Comparison of ENCODE assay signal across 17 mouse cellular contexts in the genomic region with DNA sequence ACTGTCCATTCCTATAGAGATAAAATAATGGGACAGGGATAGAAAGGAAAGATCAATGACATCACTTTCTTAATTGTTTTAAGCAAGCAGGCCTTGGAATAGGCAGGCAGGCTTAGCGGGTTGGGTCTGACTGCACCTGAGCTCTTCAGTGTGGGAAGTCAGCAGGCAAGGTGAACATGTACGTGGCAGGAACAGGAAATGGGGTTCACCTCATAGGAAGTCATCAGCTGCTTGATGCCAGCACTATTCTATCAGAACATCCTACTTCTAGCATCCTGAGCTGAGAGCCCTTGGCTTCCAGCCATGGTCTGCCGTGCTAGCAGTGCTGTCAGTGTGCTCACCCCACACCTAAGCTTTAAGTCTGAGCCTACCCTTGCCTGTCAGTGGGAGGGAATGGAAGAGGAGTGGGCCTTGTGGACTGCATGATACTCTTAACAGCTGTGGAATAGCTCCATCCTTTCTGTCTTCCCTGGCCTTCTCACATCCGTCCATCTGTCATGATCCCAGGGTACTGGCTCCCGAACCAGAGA. TPM values are rescaled to one million over a fixed set of nuclear protein-coding genes. Genes with fewer than 3 reads are reported as not detected.
DNase-seq lines count a peak whose midpoint lies in the region; ATAC-seq lines count a peak whose summit lies in the region.
"Had no signal": no experiment of that assay in that cellular context is flagged by ENCODE, and none has a peak within 500 bp of the region (broad histone marks: within the 10 kb centered on the region; RNA-seq: fewer than 3 reads in every experiment).

No protein-coding gene starts in this region.

- ATAC-seq in CD4-positive, CD25-positive, alpha-beta regulatory T cell, adult 4 months, result peak; percentile 82
- peak; percentile 89 for ATAC-seq in inflammation-experienced regulatory T-cells, adult 6 months

- DNase-seq in cerebellum, adult 11-12 months, result peak; percentile 47
- DNase-seq in cerebellum, adult 8-10 months, result peak; percentile 26
- DNase-seq in cerebellum, postnatal 10 days, result peak; percentile 67 to 68
- DNase-seq in cerebellum, postnatal 36 days, result peak; percentile 32 to 50

RNA-seq across cellular contexts. Expression of gene Mthfs, which starts 28.6 kb away (rescaled TPM):
- 100 to 1,000 TPM in 1 of 2 experiments, 10 to 100 TPM in 1; 97.1 to 120 TPM for polyA plus RNA-seq in CD4-positive, CD25-positive, alpha-beta regulatory T cell, adult 4 months (2017; shearing (Covaris generic))
- 100 to 1,000 TPM in 1 of 3 experiments, 10 to 100 TPM in 2; 85.3 to 110 (median 93.7) TPM for polyA plus RNA-seq in inflammation-experienced regulatory T-cells, adult 6 months (2017; shearing (Covaris generic))

RNA-seq across cellular contexts. Expression of gene Gm29094, which starts 39.9 kb away (rescaled TPM):
- polyA plus RNA-seq in CD4-positive, CD25-positive, alpha-beta regulatory T cell, adult 4 months (2017; shearing (Covaris generic)), result 10 to 100 TPM in 1 of 2 experiments, 1 to 10 TPM in 1; 5.8 to 38.9 TPM
- 10 to 100 TPM in 2 of 3 experiments, 1 to 10 TPM in 1; 8.7 to 48.0 (median 45.0) TPM for polyA plus RNA-seq in inflammation-experienced regulatory T-cells, adult 6 months (2017; shearing (Covaris generic))
- polyA plus RNA-seq: adrenal gland, adult 2 months; embryonic facial prominence, embryonic 14.5 days; forebrain, embryonic 10.5 days; forebrain, embryonic 13.5 days; forebrain, embryonic 16.5 days; G1E; heart, embryonic 11.5 days; heart, embryonic 14.5 days; hindbrain, embryonic 13.5 days; Patski had no signal

RNA-seq across cellular contexts. Expression of gene Bcl2a1b, which starts 40.0 kb away (rescaled TPM):
- 100 to 1,000 TPM; 217 to 227 TPM for polyA plus RNA-seq in CD4-positive, CD25-positive, alpha-beta regulatory T cell, adult 4 months (2017; shearing (Covaris generic))
- polyA plus RNA-seq in inflammation-experienced regulatory T-cells, adult 6 months (2017; shearing (Covaris generic)), result 100 to 1,000 TPM; 262 to 408 (median 397) TPM
- polyA plus RNA-seq: embryonic facial prominence, embryonic 11.5 days; forebrain, embryonic 13.5 days; G1E; Patski had no signal

Comparison
In these comparisons a context has a peak if more than half of its experiments do, and no peak if none do; other contexts are left out.
1. Peak in every context shown above with its lines: DNase-seq and ATAC-seq.